Mouse (Mus musculus) small intestine, adult 2 months (tissue): ENCODE results near the gene Rap2a. TPM values are rescaled to one million over a fixed set of nuclear protein-coding genes. Genes with fewer than 3 reads are reported as not detected.

ENCODE experiments used
- H3K27ac ChIP-seq: fragments of 200-500 bp; 2 replicates; pipeline ENCODE4 v1.5.1; 2012; ENCODE audit warnings: low read depth, low read length, control low read depth, inconsistent platforms; ENCODE audit not compliant: insufficient read depth
- H3K27me3 ChIP-seq: fragments of 200-500 bp; 2 replicates; pipeline ENCODE4 v1.6.1; 2012; ENCODE audit warnings: mild to moderate bottlenecking, moderate library complexity, low read length, inconsistent platforms; ENCODE audit not compliant: control insufficient read depth, insufficient read depth
- H3K36me3 ChIP-seq: fragments of 200-500 bp; 2 replicates; pipeline ENCODE4 v1.6.1; 2012; ENCODE audit warnings: mild to moderate bottlenecking, low read length, control low read depth, inconsistent platforms; ENCODE audit not compliant: control insufficient read depth, insufficient read depth
- H3K4me1 ChIP-seq: fragments of 200-500 bp; 2 replicates; pipeline ENCODE4 v1.6.1; 2012; ENCODE audit warnings: low read length, inconsistent platforms, mixed read lengths; ENCODE audit not compliant: control insufficient read depth, insufficient read depth, insufficient read length
- H3K4me3 ChIP-seq: fragments of 200-500 bp; 2 replicates; pipeline ENCODE4 v1.5.1; 2012; ENCODE audit warnings: low read depth, mild to moderate bottlenecking, control low read depth, inconsistent platforms, low read length, moderate library complexity
- CTCF ChIP-seq: fragments of 200-500 bp; IDR thresholded peaks from 2 replicates; pipeline ENCODE4 v1.5.1; 2012; ENCODE audit warnings: low read depth, mild to moderate bottlenecking, control low read depth, inconsistent platforms, low read length, moderate library complexity, mixed read lengths; ENCODE audit not compliant: insufficient replicate concordance, insufficient read length; ENCODE audit errors: extremely low read depth
- POLR2A ChIP-seq: fragments of 200-500 bp; IDR thresholded peaks from 2 replicates; pipeline ENCODE4 v1.6.1; 2012; ENCODE audit warnings: low read depth, mild to moderate bottlenecking, control low read depth, inconsistent platforms, low read length, moderate library complexity
- WGBS: fragments of 180-500 bp; shearing (Covaris S2); methylation state at CpG from one replicate; pipeline ENCODE4 v1.1.7; 2018; 5-methylcytosine and 5-hydroxymethylcytosine counted together
- polyA plus RNA-seq: library from polyadenylated mRNA; depleted of rRNA; stranded (reverse); fragments of >200 nt; gene quantifications from 2 replicates; pipeline ENCODE4 v1.2.3, GENCODE M21; 2012

Rap2a gene
- polyA plus RNA-seq, 1 experiment = 13.3 TPM

DNA sequence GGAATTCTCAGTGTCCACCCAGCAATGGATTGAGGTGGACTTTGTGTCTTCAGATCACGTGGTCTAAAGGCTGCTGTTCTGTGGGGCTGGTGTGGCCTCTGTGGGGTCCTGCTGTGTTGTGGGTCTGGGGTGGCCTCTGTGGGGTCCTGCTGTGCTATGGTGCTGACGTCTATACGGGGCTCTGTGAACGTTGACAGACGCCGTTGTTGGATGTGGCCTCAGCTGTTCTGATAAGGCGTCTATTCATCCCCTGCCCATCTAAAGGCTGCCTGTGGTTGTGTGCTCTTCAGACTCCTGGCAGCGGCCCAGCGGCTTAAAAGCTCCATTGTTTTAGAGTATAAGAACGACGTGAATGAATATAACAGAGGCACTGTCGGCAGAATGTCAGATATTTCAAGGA, 29.3 kb downstream of the Rap2a start:
- Histone ChIP-seq H3K27ac (no peak overlapping the region), H3K36me3 (peaks cover 5% of the 10 kb centered on the region; the same call in 1 of the 2 replicates), H3K4me3 (no peak overlapping the region), H3K27me3 (no peaks in the 10 kb centered on the region), H3K4me1 (no peaks in the 10 kb centered on the region)
- no peak for TF ChIP-seq POLR2A
- WGBS = 46% methylated on average over 12 of the region's 12 CpGs

DNA sequence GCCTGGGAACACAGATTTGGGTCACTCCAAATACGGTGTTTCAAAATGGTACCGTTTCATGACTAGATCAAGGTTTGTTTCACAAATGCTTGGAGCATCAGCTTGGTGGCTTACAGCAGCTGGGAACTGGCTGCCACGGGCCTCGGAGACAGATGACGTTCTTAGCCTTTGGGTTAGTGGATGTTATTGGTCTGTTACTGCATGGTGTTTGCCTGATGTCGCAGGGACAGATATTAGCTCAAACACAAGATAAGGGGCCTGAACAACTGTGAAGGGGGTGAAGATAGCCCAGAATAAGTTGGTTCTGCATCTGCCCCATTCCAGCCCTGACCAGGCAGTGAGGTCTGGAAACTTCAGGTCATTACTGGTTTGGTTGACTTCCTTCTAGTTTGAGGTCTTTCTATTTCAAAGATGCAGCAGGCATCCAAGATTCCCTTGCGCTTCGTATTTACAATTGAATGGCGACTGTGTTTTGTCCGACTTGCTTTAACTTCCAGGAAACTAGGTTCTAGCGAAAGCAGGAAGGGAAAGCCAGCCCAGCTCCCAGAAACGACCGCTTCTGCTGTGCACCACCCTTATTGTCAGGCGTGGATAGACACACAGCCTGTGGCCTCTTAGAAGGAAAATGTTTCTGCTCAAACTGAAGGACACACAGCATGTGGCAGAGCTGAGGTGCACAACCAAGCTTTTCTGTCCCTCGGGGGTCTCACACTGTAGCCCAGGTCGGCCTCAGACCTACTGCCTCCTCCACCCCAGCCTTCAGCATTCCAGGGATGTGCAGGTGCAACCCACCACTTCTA, 30.5 kb downstream of the Rap2a start:
- 90% methylated on average over 16 of the region's 16 CpGs for WGBS
- H3K4me3 ChIP-seq = no peak overlapping the region
- no peaks in the 10 kb centered on the region for H3K27me3 ChIP-seq
- H3K36me3 ChIP-seq = peaks cover 1% of the 10 kb centered on the region; the same call in 1 of the 2 replicates
- no peak for TF ChIP-seq CTCF
- no peak for TF ChIP-seq POLR2A
- H3K27ac ChIP-seq = no peak overlapping the region
- no peaks in the 10 kb centered on the region for H3K4me1 ChIP-seq

DNA sequence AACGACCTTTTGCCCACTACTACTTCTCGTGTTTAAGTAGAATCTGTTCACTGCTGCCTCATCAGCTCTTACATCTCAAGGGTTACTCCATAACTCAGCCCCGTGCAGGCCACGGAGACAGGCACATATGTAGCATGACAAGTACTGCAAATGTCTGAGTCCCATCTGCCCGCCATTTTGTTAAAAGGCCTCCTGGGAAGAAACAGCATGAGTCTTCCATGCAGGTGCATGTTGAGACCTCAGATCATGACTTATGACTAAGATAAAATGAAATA, 31.1 kb downstream of the Rap2a start:
- Histone ChIP-seq H3K4me3 (no peak overlapping the region), H3K27me3 (no peaks in the 10 kb centered on the region), H3K27ac (no peak overlapping the region), H3K4me1 (no peaks in the 10 kb centered on the region), H3K36me3 (no peaks in the 10 kb centered on the region)
- no peak for TF ChIP-seq POLR2A
- TF ChIP-seq CTCF = no peak
- WGBS = 83% methylated on average over 5 of the region's 5 CpGs

DNA sequence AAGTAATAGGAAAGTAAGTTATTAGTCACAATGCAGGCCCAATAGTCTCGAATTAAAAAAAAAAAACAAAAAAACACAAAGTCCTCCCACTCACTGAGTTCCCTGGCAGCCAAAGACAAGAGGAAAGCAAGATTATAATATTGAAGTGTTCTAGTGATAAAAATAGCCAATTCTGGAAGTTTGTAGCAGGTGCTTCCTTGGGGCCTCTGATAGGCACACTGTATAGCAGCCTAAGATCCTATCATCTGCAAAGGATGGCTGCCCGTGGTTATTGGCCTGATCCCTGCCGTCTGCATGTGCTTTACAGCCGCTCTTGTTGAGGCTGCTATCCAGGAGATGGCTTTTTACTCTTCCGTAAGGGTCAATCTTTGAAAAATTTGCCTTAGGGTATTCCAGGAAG, 33.6 kb downstream of the Rap2a start:
- H3K4me1 ChIP-seq = no peaks in the 10 kb centered on the region
- no peaks in the 10 kb centered on the region for H3K36me3 ChIP-seq
- H3K27me3 ChIP-seq = no peaks in the 10 kb centered on the region
- no peak overlapping the region for H3K27ac ChIP-seq
- WGBS = 76% methylated on average over 5 of the region's 5 CpGs
- TF ChIP-seq CTCF (no peak), POLR2A (no peak)
- H3K4me3 ChIP-seq = no peak overlapping the region

DNA sequence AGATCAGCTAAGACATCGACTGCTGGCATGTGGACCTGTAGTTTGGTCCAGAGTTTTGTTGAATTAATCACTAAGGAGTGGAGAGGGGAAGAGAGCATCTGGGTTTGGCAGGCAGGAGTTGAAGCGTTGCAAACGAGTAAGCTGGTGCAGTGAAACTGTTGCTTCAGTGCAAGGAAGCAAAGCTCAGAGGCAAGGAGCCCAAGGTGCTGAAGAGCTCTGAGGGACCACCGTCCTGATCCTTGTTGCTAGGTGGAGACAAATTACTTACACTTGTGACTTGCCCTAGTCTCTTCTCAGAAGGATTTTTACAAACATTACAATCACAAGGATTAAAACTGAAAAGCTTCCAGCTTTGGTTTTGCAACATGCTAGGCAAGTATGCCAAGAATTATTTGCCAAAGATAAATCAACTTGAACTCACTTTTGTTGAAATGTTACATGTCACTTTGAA, 36.6 kb downstream of the Rap2a start:
- TF ChIP-seq CTCF (no peak), POLR2A (no peak)
- H3K4me3 ChIP-seq = no peak overlapping the region
- no peaks in the 10 kb centered on the region for H3K27me3 ChIP-seq
- H3K4me1 ChIP-seq = no peaks in the 10 kb centered on the region
- H3K27ac ChIP-seq = no peak overlapping the region
- no peaks in the 10 kb centered on the region for H3K36me3 ChIP-seq
- WGBS = 41% methylated on average over 4 of the region's 4 CpGs

DNA sequence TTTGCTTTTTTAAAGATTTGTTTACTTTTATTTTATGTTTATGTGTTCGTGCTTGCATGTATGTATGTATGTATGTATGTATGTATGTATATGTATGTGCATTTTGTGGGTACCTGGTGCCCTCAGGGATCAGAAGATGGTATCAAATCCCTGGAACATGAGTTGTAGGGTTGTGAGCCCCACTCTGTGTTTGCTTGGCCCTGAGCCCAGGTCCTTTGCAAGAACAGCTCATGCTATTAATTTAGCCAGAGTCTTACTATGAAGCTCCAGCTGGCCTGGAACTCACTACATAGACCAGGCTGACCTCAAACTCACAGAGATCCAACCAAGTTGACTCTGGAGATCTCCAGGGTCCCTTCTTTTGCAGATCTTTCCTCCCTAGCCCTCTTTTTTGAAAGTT, 37.1 kb downstream of the Rap2a start:
- H3K4me1 ChIP-seq = no peaks in the 10 kb centered on the region
- H3K36me3 ChIP-seq = no peaks in the 10 kb centered on the region
- no peaks in the 10 kb centered on the region for H3K27me3 ChIP-seq
- no peak overlapping the region for H3K4me3 ChIP-seq
- H3K27ac ChIP-seq = no peak overlapping the region
- WGBS = 47% methylated on average over 1 of the region's 1 CpGs
- TF ChIP-seq POLR2A = no peak
- no peak for TF ChIP-seq CTCF

DNA sequence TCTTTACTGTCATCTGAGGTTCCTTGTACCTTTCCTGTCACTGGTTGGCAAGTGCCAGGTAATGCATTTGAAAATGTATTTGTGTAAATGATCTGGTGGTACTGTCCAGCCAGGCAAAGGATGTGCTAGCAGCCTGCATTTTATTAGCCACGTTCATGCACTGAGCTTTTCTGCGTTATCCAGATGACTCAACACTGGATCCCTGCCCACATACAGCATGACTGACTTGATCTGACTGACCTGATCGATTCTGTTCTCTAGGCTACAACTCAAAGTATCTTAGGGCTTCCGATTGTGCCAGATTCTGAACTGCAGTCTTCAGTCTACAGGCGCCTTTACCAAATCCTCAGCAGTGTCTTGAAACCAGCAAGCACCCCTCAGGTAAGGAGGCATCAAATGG, 40.5 kb downstream of the Rap2a start:
- no peaks in the 10 kb centered on the region for H3K27me3 ChIP-seq
- no peak overlapping the region for H3K4me3 ChIP-seq
- no peak overlapping the region for H3K27ac ChIP-seq
- no peaks in the 10 kb centered on the region for H3K36me3 ChIP-seq
- 81% methylated on average over 5 of the region's 5 CpGs for WGBS
- no peaks in the 10 kb centered on the region for H3K4me1 ChIP-seq
- no peak for TF ChIP-seq CTCF
- no peak for TF ChIP-seq POLR2A
